Mouse (Mus musculus) pancreas, adult 10 weeks (tissue): ENCODE data around the gene Fermt3. TPM values are rescaled to one million over a fixed set of nuclear protein-coding genes. Genes with fewer than 3 reads are reported as not detected.

Experiments used
- polyA plus RNA-seq: library from polyadenylated mRNA; stranded (reverse); fragments of 350-450 nt; fragmentation: Illumina TruSeq; extraction: RNeasy Lipid Tissue Mini Kit (QIAGEN cat#74804); gene quantifications from one replicate; pipeline ENCODE4 v1.2.3, GENCODE M21; 2015; ENCODE audit warnings: low read depth, low replicate concordance; ENCODE audit not compliant: insufficient read depth

Fermt3 gene
- 2.3 TPM for polyA plus RNA-seq

GRCm38 (mm10) chr19:7019191-7019590 is at the start of gene Fermt3:
Fermt3 (minus strand) TSS chr19:7019469.

GRCm38 (mm10) chr19:7056248-7057087 is 37.2 kb upstream of the Fermt3 start, which contains the start of gene Macrod1:
Macrod1 (plus strand) TSS chr19:7056810.

GRCm38 (mm10) chr19:7039841-7040636 is 20.8 kb upstream of the Fermt3 start, which contains the start of gene Stip1:
Stip1 (minus strand) TSS chr19:7039967.

GRCm38 (mm10) chr19:6996006-6996405 is 23.3 kb downstream of the Fermt3 start, which contains the start of the genes Nudt22 and Trpt1:
Nudt22 (minus strand) TSS chr19:6996117.
Trpt1 (plus strand) TSS chr19:6996131.

GRCm38 (mm10) chr19:6992011-6992858 is 27.0 kb downstream of the Fermt3 start, which contains the start of gene Dnajc4:
Dnajc4 (minus strand) TSS chr19:6992572.

GRCm38 (mm10) chr19:6987061-6987903 is 32.0 kb downstream of the Fermt3 start, which contains the start of gene Vegfb:
Vegfb (minus strand) TSS chr19:6987651.

GRCm38 (mm10) chr19:6980381-6981093 is 38.7 kb downstream of the Fermt3 start, which contains the start of gene Fkbp2:
Fkbp2 (minus strand) TSS chr19:6980501.

DNA sequence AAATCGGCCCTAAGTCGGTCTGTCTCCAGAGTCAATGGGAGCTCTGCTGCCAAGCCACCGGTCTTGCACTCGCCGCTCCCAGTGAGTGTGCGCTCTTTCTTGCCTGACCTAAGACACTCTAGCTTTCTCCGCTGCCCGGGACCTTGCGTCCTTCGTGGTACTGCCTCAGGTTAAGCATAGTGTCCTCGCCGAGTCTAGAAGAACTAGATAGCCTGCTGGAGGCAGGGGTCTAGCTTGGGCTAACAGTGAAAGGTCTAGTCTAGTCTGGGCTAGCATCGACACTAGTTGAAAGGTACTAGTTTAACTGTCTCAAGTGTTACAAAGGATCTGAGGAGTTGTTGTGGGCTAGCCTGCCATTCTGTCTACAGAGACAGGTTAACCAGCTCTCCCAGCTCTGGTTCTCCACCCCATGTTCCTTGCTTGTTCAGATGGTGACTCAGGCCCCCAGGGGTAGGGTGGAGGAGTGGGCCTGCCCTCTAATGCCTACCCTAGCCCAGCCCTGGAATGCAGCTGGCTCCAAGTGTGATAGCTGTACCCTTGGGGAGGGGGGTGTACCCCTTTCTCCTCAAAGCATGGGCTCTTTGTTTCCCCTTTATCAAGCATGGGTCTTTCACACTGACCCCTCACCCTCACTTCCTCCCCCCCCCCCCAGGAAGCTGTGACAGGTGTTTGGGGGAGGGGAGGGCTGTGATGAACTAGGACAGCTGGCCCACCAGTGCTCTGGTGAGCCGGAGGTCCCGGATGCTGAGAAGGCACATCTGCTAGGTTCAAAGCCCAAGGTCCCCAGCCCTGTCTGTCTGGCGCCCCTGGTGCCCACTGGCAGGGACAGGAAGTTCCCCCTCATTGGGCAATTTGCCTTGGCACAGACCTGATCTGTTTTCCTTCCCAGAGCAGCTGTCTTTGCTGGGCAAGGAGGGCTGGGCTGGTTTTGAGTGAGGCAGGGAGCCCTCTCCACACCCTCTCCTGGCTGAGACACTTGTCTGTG is 43.4 kb downstream of the Fermt3 start, which contains the start of gene Plcb3:
Gene Plcb3 (minus strand): TSS at position 934 of the 985 bp plus-strand sequence.

DNA sequence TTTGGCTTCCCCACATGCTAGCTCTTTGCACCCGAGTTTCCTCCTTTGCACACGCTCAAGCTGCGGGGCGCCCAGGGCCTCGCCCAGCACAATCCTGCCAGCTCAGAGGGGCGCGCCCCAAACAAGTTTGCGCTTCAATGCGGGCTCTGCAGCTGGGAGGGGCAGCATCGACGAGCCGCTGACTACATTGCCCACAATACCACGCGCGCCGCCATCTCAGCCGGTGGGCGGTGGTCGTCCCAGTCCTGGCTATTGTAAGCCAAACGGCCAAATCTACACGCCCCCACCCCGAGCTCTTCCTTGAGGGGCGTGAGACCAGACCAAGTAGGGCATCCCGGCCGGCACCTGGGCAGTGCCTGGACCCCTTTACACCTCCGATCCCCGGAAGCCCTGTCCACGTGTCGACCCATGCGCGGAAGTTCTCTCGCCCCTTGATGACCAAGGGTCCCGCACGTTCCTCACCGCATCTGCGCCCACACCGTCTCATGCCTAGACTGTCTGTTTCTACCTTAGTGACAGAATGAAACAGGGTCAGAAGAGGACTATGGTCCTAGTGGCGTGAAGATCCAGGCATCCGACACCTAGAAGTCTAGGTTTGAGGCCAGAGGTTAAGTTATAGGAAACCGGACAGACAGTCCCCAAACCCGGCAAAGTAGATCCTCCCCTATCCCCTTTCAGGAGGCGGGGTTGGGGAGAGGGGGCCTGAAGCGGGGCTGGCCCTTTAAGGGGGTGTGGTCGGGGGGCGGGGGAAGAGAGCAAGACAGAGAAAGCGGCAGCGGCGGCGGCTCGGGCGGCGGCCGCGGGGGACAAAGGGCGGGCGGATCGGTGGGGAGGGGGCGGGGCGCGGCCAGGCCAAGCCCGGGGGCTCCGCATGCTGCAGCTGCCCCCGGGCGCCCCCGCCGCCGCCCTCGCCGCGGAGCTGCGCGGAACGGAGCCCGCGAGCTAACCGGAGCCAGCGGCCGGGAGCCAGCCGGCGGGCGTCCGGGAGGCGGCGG is 44.8 kb downstream of the Fermt3 start, which contains the start of gene Ppp1r14b:
Gene Ppp1r14b (plus strand): TSS at position 758 of the 995 bp plus-strand sequence.

Other genes with a start within 250 kb of the Fermt3 start
- gene Rps6ka4, start 178.8 kb downstream of the Fermt3 start, polyA plus RNA-seq, result 5.0 TPM
- gene Ccdc88b, start 161.3 kb downstream of the Fermt3 start, polyA plus RNA-seq, result 1.2 TPM
- 23.1 TPM for gene Trmt112, start 109.8 kb downstream of the Fermt3 start, polyA plus RNA-seq
- gene Prdx5, start 109.4 kb downstream of the Fermt3 start, polyA plus RNA-seq, result 34.0 TPM
- 7.1 TPM for gene Esrra, start 97.7 kb downstream of the Fermt3 start, polyA plus RNA-seq
- not detected for gene Catsperz, start 94.1 kb downstream of the Fermt3 start, polyA plus RNA-seq
- not detected for gene Kcnk4, start 85.0 kb downstream of the Fermt3 start, polyA plus RNA-seq
- 7.5 TPM for gene Bad, start 77.6 kb downstream of the Fermt3 start, polyA plus RNA-seq
- 29.3 TPM for gene Gpr137, start 77.0 kb downstream of the Fermt3 start, polyA plus RNA-seq
- 50.5 TPM for gene Ppp1r14b, start 44.5 kb downstream of the Fermt3 start, polyA plus RNA-seq
- gene Plcb3, start 43.0 kb downstream of the Fermt3 start, polyA plus RNA-seq, result 13.1 TPM
- gene Fkbp2, start 39.0 kb downstream of the Fermt3 start, polyA plus RNA-seq, result 89.4 TPM
- gene Vegfb, start 31.8 kb downstream of the Fermt3 start, polyA plus RNA-seq, result 14.7 TPM
- 15.7 TPM for gene Dnajc4, start 26.9 kb downstream of the Fermt3 start, polyA plus RNA-seq
- 47.9 TPM for gene Nudt22, start 23.4 kb downstream of the Fermt3 start, polyA plus RNA-seq
- gene Trpt1, start 23.3 kb downstream of the Fermt3 start, polyA plus RNA-seq, result 6.4 TPM
- gene Stip1, start 20.5 kb upstream of the Fermt3 start, polyA plus RNA-seq, result 15.0 TPM
- gene Macrod1, start 37.3 kb upstream of the Fermt3 start, polyA plus RNA-seq, result 9.8 TPM
- 0.54 TPM for gene Flrt1, start 86.3 kb upstream of the Fermt3 start, polyA plus RNA-seq
- 15.2 TPM for gene Otub1, start 186.8 kb upstream of the Fermt3 start, polyA plus RNA-seq
- 113 TPM for gene Cox8a, start 198.1 kb upstream of the Fermt3 start, polyA plus RNA-seq
- gene Naa40, start 221.7 kb upstream of the Fermt3 start, polyA plus RNA-seq, result 4.7 TPM
- gene Rcor2, start 247.9 kb upstream of the Fermt3 start, polyA plus RNA-seq, result not detected